Mouse (Mus musculus): ENCODE measurements at regions not wholly inside any gene's neighbourhood (a gene's known extent, or its start where the extent isn't known, plus 50 kb on each side); places are given as distances from the start of the nearest gene placed in this dataset.
"Not testable (repeated sequence)": the region's sequence is repeated elsewhere in the genome, so short reads cannot be mapped to it uniquely, and the experiment has no call there.

- Histone ChIP-seq H3K4me3 (replicated peaks; ENCODE audit: extremely low read depth, low read depth, low read length) (no peak overlapping the region), H3K4me1 (ENCODE audit: control insufficient read depth, insufficient read depth, low read length) (no peaks in the 10 kb centered on the region)
- TF ChIP-seq POLR2A (IDR thresholded peaks at IDR 0.05; ENCODE audit: borderline replicate concordance, extremely low read depth, low read depth, low read length) (no peak), CTCF (IDR thresholded peaks at IDR 0.05; ENCODE audit: insufficient read depth, low read length) (no peak)
- no peak for DNase-seq
Measured at GRCm38 (mm10) chr10:19506434-19506833, 85.3 kb upstream of the Ifngr1 start.

- TF ChIP-seq CTCF (IDR thresholded peaks at IDR 0.05; ENCODE audit: insufficient read depth, low read length) (no peak), POLR2A (IDR thresholded peaks at IDR 0.05; ENCODE audit: borderline replicate concordance, extremely low read depth, low read depth, low read length) (no peak)
- DNase-seq: no peak
- Histone ChIP-seq H3K4me1 (ENCODE audit: control insufficient read depth, insufficient read depth, low read length) (no peaks in the 10 kb centered on the region), H3K4me3 (replicated peaks; ENCODE audit: extremely low read depth, low read depth, low read length) (no peak overlapping the region)
- 66% methylated on average over 5 of the region's 5 CpGs for WGBS
Measured at GRCm38 (mm10) chr10:19508221-19508745, 83.5 kb upstream of the Ifngr1 start.

- no peak overlapping the region for H3K4me3 ChIP-seq (replicated peaks; ENCODE audit: extremely low read depth, low read depth, low read length)
- 82% methylated on average over 10 of the region's 10 CpGs for WGBS
- DNase-seq: no peak
- no peaks in the 10 kb centered on the region for H3K4me1 ChIP-seq (ENCODE audit: control insufficient read depth, insufficient read depth, low read length)
- no peak for TF ChIP-seq POLR2A (IDR thresholded peaks at IDR 0.05; ENCODE audit: borderline replicate concordance, extremely low read depth, low read depth, low read length)
- no peak for TF ChIP-seq CTCF (IDR thresholded peaks at IDR 0.05; ENCODE audit: insufficient read depth, low read length)
Measured at GRCm38 (mm10) chr10:19510047-19510446, 81.7 kb upstream of the Ifngr1 start.

- DNase-seq; H3K4me1 ChIP-seq (ENCODE audit: control insufficient read depth, insufficient read depth, low read length): not testable (repeated sequence)
Measured at GRCm38 (mm10) chr10:19514366-19514765, 77.4 kb upstream of the Ifngr1 start.

GRCm38 (mm10) chr10:19514837-19515236 is 76.9 kb upstream of the Ifngr1 start:
- TF ChIP-seq CTCF (IDR thresholded peaks at IDR 0.05; ENCODE audit: insufficient read depth, low read length) (no peak), POLR2A (IDR thresholded peaks at IDR 0.05; ENCODE audit: borderline replicate concordance, extremely low read depth, low read depth, low read length) (no peak)
- H3K4me3 ChIP-seq (replicated peaks; ENCODE audit: extremely low read depth, low read depth, low read length): no peak overlapping the region
- H3K4me1 ChIP-seq (ENCODE audit: control insufficient read depth, insufficient read depth, low read length): peaks cover 2% of the 10 kb centered on the region
- 96% methylated on average over 2 of the region's 2 CpGs for WGBS
- DNase-seq: no peak

More at GRCm38 (mm10) chr10:19514366-19514765, 77.4 kb upstream of the Ifngr1 start:
- not testable (repeated sequence) for H3K4me3 ChIP-seq (replicated peaks; ENCODE audit: extremely low read depth, low read depth, low read length)

GRCm38 (mm10) chr10:19516011-19516410 is 75.7 kb upstream of the Ifngr1 start:
- TF ChIP-seq CTCF (IDR thresholded peaks at IDR 0.05; ENCODE audit: insufficient read depth, low read length) (0 out of 2 replicates have a peak, but pooled peaks have one; percentile 16), POLR2A (IDR thresholded peaks at IDR 0.05; ENCODE audit: borderline replicate concordance, extremely low read depth, low read depth, low read length) (no peak)
- Histone ChIP-seq H3K4me1 (ENCODE audit: control insufficient read depth, insufficient read depth, low read length) (peaks cover 2% of the 10 kb centered on the region), H3K4me3 (replicated peaks; ENCODE audit: extremely low read depth, low read depth, low read length) (no peak overlapping the region)
- WGBS: 95% methylated on average over 3 of the region's 3 CpGs
- DNase-seq: no peak

GRCm38 (mm10) chr10:19517093-19517492 is 74.7 kb upstream of the Ifngr1 start:
- no peak for DNase-seq
- 38% methylated on average over 2 of the region's 2 CpGs for WGBS
- H3K4me3 ChIP-seq (replicated peaks; ENCODE audit: extremely low read depth, low read depth, low read length): no peak overlapping the region
- no peak for TF ChIP-seq CTCF (IDR thresholded peaks at IDR 0.05; ENCODE audit: insufficient read depth, low read length)
- TF ChIP-seq POLR2A (IDR thresholded peaks at IDR 0.05; ENCODE audit: borderline replicate concordance, extremely low read depth, low read depth, low read length): no peak
- peaks cover 2% of the 10 kb centered on the region for H3K4me1 ChIP-seq (ENCODE audit: control insufficient read depth, insufficient read depth, low read length)

- DNase-seq: no peak
- TF ChIP-seq POLR2A (IDR thresholded peaks at IDR 0.05; ENCODE audit: borderline replicate concordance, extremely low read depth, low read depth, low read length): no peak
- no peak; the same call in 1 of the 2 replicates for TF ChIP-seq CTCF (IDR thresholded peaks at IDR 0.05; ENCODE audit: insufficient read depth, low read length)
- Histone ChIP-seq H3K4me1 (ENCODE audit: control insufficient read depth, insufficient read depth, low read length) (peaks cover 6% of the 10 kb centered on the region), H3K4me3 (replicated peaks; ENCODE audit: extremely low read depth, low read depth, low read length) (no peak overlapping the region)
- 7% methylated on average over 6 of the region's 6 CpGs for WGBS
Measured at GRCm38 (mm10) chr10:19518763-19519162, 73.0 kb upstream of the Ifngr1 start.

- WGBS: 20% methylated on average over 2 of the region's 2 CpGs
- Histone ChIP-seq H3K4me3 (replicated peaks; ENCODE audit: extremely low read depth, low read depth, low read length) (no peak overlapping the region), H3K4me1 (ENCODE audit: control insufficient read depth, insufficient read depth, low read length) (peaks cover 10% of the 10 kb centered on the region)
- no peak for DNase-seq
- no peak for TF ChIP-seq CTCF (IDR thresholded peaks at IDR 0.05; ENCODE audit: insufficient read depth, low read length)
- no peak for TF ChIP-seq POLR2A (IDR thresholded peaks at IDR 0.05; ENCODE audit: borderline replicate concordance, extremely low read depth, low read depth, low read length)
Measured at GRCm38 (mm10) chr10:19522198-19522597, 69.6 kb upstream of the Ifngr1 start.

GRCm38 (mm10) chr10:19525939-19526338 is 65.8 kb upstream of the Ifngr1 start:
- Histone ChIP-seq H3K4me1 (ENCODE audit: control insufficient read depth, insufficient read depth, low read length) (peaks cover 7% of the 10 kb centered on the region), H3K4me3 (replicated peaks; ENCODE audit: extremely low read depth, low read depth, low read length) (no peak overlapping the region)
- TF ChIP-seq CTCF (IDR thresholded peaks at IDR 0.05; ENCODE audit: insufficient read depth, low read length): no peak
- TF ChIP-seq POLR2A (IDR thresholded peaks at IDR 0.05; ENCODE audit: borderline replicate concordance, extremely low read depth, low read depth, low read length): no peak
- no peak for DNase-seq

All from lung, adult 2 months (tissue).